Mouse (Mus musculus) cortical plate, adult 2 months (tissue): ENCODE measurements around the gene Sdhaf4.

Source experiments
- CTCF ChIP-seq: fragments of 200-500 bp; IDR thresholded peaks from 2 replicates; pipeline ENCODE4 v1.5.1; 2011; ENCODE audit warnings: mild to moderate bottlenecking, control low read depth, low read length; ENCODE audit not compliant: insufficient read depth; ENCODE audit errors: extremely low read depth
- POLR2A ChIP-seq: fragments of 200-500 bp; IDR thresholded peaks from 2 replicates; pipeline ENCODE4 v1.6.1; 2011; ENCODE audit warnings: mild to moderate bottlenecking, low read length, control low read depth; ENCODE audit not compliant: insufficient read depth; ENCODE audit errors: extremely low read depth

- no peak for TF ChIP-seq CTCF
- no peak for TF ChIP-seq POLR2A
These were observed 7.2 kb downstream of the Sdhaf4 start for GRCm38 (mm10) chr1:23998120-23998810.
